Mouse (Mus musculus) embryonic facial prominence, embryonic 14.5 days (tissue): ENCODE results near the gene Bnc2. TPM values are rescaled to one million over a fixed set of nuclear protein-coding genes. Genes with fewer than 3 reads are reported as not detected.

Experiments used
- ATAC-seq: fragments of 200-750 bp; cut with Nextera tagmentation; 2 replicates; pipeline ENCODE4 v1.8.0; 2017; ENCODE audit warnings: low read depth, moderate number of reproducible peaks, moderate TSS enrichment
- DNase-seq: peaks from one replicate; pipeline ENCODE4 v3.0.0-alpha.2; 2015; ENCODE audit warnings: low spot score
- H3K27ac ChIP-seq: fragments of 300-500 bp; sonication (generic); replicated peaks from 2 replicates; pipeline ENCODE4 v1.5.1; 2014; ENCODE audit warnings: low read depth, mild to moderate bottlenecking, low read length, moderate library complexity
- H3K27me3 ChIP-seq: fragments of 300-500 bp; sonication (generic); replicated peaks from 2 replicates; pipeline ENCODE4 v1.6.1; 2014; ENCODE audit warnings: low read length; ENCODE audit not compliant: control insufficient read depth, insufficient read depth
- H3K36me3 ChIP-seq: fragments of 300-500 bp; sonication (generic); 2 replicates; pipeline ENCODE4 v1.6.1; 2014; ENCODE audit warnings: low read length, mixed read lengths; ENCODE audit not compliant: control insufficient read depth, insufficient read depth
- H3K4me1 ChIP-seq: fragments of 300-500 bp; sonication (generic); 2 replicates; pipeline ENCODE4 v1.6.1; 2014; ENCODE audit warnings: antibody characterized with exemption, low read length; ENCODE audit not compliant: control insufficient read depth, insufficient read depth
- H3K4me2 ChIP-seq: fragments of 300-500 bp; sonication (generic); 2 replicates; pipeline ENCODE4 v1.6.1; 2014; ENCODE audit warnings: low read depth, mild to moderate bottlenecking, low read length, moderate library complexity, mixed read lengths
- H3K4me3 ChIP-seq: fragments of 300-500 bp; sonication (generic); 2 replicates; pipeline ENCODE4 v1.5.1; 2014; ENCODE audit warnings: low read depth, mild to moderate bottlenecking, low read length
- H3K9ac ChIP-seq: fragments of 300-500 bp; sonication (generic); 2 replicates; pipeline ENCODE4 v1.6.1; 2014; ENCODE audit warnings: low read depth, mild to moderate bottlenecking, low read length, moderate library complexity, mixed read lengths
- H3K9me3 ChIP-seq: fragments of 300-500 bp; sonication (generic); 2 replicates; pipeline ENCODE4 v1.6.1; 2016; ENCODE audit warnings: low read length; ENCODE audit not compliant: control insufficient read depth
- WGBS: fragments of 180-500 bp; shearing (Covaris S2); extraction: QIAGEN DNeasy Blood & Tissue Kit; methylation state at CpG from one replicate; pipeline ENCODE4 v1.1.7; 2014; 5-methylcytosine and 5-hydroxymethylcytosine counted together
- polyA plus RNA-seq: library from polyadenylated mRNA; unstranded; fragments of >200 nt; fragmentation: Nextera tagmentation; extraction: Ambion mirVana; gene quantifications from 2 replicates; pipeline ENCODE4 v1.2.1, GENCODE M21; 2014

Bnc2 gene
- polyA plus RNA-seq, 1 experiment from 2014 or later, result 23.9 TPM

DNA sequence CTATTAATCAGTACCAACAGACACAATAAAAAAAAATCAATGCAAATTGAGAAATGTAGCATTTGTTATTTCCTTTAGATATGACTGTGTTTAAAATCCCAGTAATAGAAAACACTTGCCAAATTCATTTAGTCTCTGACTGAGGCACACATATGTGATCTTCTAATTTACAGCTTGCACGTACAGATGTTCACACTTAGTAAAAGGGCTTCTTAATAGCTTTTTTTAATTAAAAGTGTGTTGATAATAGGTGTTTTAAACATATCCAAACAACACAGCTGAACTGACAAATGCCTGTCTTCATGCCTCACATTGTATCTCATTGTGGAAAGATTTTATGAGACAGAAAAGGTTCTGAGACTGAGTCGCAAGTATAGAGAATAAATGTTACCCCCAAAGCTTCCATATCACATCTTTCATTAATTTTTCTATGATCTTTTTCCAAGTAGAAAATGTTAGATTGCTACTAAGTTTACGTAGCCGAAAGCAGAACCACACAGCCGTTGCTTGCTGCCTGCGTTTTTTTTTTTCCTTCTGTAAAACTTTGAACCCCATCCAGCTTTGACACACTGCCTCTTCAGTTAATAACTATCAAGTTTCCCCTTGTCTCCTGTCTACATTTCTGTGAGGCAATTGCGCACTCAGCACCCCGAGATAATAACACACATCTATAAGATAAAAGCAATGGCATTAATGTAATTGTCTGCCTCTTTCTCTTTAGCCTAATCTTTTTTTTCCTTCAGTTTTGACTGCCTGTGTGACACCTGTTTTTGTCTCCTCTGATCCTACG is 271.5 kb downstream of the Bnc2 start:
- Histone ChIP-seq H3K4me3 (no peak overlapping the region), H3K27me3 (no peaks in the 10 kb centered on the region), H3K4me2 (peak overlapping the region; percentile 16), H3K4me1 (peaks cover 28% of the 10 kb centered on the region), H3K36me3 (no peaks in the 10 kb centered on the region), H3K9me3 (no peaks in the 10 kb centered on the region), H3K27ac (no peak overlapping the region), H3K9ac (no peak overlapping the region)
- 20% methylated on average over 9 of the region's 9 CpGs for WGBS
- DNase-seq, result peak; percentile 75
- 0 out of 2 replicates have a peak, but pooled peaks have one; percentile 18 for ATAC-seq

DNA sequence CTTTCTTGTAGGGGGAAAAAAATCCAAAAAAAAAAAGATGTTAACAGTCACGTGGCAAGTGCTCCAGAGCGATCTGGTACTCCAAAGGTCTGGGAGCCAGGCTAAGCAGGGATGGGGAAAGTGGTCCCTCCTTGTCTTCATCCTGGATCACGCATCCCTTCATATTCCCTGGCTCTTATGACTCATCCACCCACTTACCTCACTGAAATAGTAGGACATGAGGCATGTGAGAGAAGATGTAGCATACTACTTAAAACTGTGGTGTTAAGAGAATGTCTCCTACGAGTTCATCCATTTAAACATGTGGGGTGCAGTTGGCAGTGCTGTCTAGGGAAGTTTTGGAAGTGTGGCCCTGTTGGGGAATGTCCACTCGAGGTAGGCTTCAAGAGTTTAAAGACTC is 286.1 kb downstream of the Bnc2 start:
- no peaks in the 10 kb centered on the region for H3K9me3 ChIP-seq
- H3K36me3 ChIP-seq, result peaks cover 24% of the 10 kb centered on the region
- H3K4me3 ChIP-seq, result no peak overlapping the region
- 83% methylated on average over 5 of the region's 5 CpGs for WGBS
- no peak overlapping the region for H3K4me2 ChIP-seq
- no peak overlapping the region for H3K9ac ChIP-seq
- H3K27me3 ChIP-seq, result no peaks in the 10 kb centered on the region
- DNase-seq, result no peak
- no peak for ATAC-seq
- H3K27ac ChIP-seq, result no peak overlapping the region
- H3K4me1 ChIP-seq, result no peaks in the 10 kb centered on the region

GRCm38 (mm10) chr4:84385156-84385555 is 289.9 kb downstream of the Bnc2 start:
- no peaks in the 10 kb centered on the region for H3K27me3 ChIP-seq
- no peak overlapping the region for H3K9ac ChIP-seq
- peaks cover 3% of the 10 kb centered on the region for H3K4me1 ChIP-seq
- no peak overlapping the region for H3K4me3 ChIP-seq
- no peak overlapping the region for H3K4me2 ChIP-seq
- DNase-seq (peak; percentile 64), ATAC-seq (no peak)
- peaks cover 16% of the 10 kb centered on the region for H3K36me3 ChIP-seq
- no peaks in the 10 kb centered on the region for H3K9me3 ChIP-seq
- no peak overlapping the region; the same call in 1 of the 2 replicates for H3K27ac ChIP-seq
- 77% methylated on average over 1 of the region's 1 CpGs for WGBS

GRCm38 (mm10) chr4:84379289-84379688 is 295.8 kb downstream of the Bnc2 start:
- H3K9ac ChIP-seq, result no peak overlapping the region
- DNase-seq (no peak), ATAC-seq (no peak)
- H3K27me3 ChIP-seq, result no peaks in the 10 kb centered on the region
- H3K4me1 ChIP-seq, result peaks cover 3% of the 10 kb centered on the region
- no peaks in the 10 kb centered on the region for H3K36me3 ChIP-seq
- H3K27ac ChIP-seq, result no peak overlapping the region
- 78% methylated on average over 6 of the region's 6 CpGs for WGBS
- no peak overlapping the region for H3K4me3 ChIP-seq
- no peak overlapping the region for H3K4me2 ChIP-seq
- H3K9me3 ChIP-seq, result no peaks in the 10 kb centered on the region

GRCm38 (mm10) chr4:84377513-84377912 is 297.6 kb downstream of the Bnc2 start:
- no peak overlapping the region for H3K9ac ChIP-seq
- H3K4me2 ChIP-seq, result no peak overlapping the region
- peaks cover 3% of the 10 kb centered on the region for H3K4me1 ChIP-seq
- no peak overlapping the region for H3K4me3 ChIP-seq
- WGBS, result 81% methylated on average over 5 of the region's 5 CpGs
- no peaks in the 10 kb centered on the region for H3K9me3 ChIP-seq
- no peaks in the 10 kb centered on the region for H3K27me3 ChIP-seq
- ATAC-seq, result no peak
- DNase-seq, result no peak
- H3K27ac ChIP-seq, result no peak overlapping the region
- no peaks in the 10 kb centered on the region for H3K36me3 ChIP-seq

- ATAC-seq (peak; percentile 62), DNase-seq (peak; percentile 91)
- no peak overlapping the region for H3K4me3 ChIP-seq
- no peaks in the 10 kb centered on the region for H3K9me3 ChIP-seq
- H3K36me3 ChIP-seq, result no peaks in the 10 kb centered on the region
- peak overlapping the region; percentile 13; the same call in 1 of the 2 replicates for H3K4me2 ChIP-seq
- peaks cover 38% of the 10 kb centered on the region for H3K4me1 ChIP-seq
- H3K9ac ChIP-seq, result no peak overlapping the region
- H3K27ac ChIP-seq, result peak overlapping the region; percentile 66
- no peaks in the 10 kb centered on the region; the same call in 1 of the 2 replicates for H3K27me3 ChIP-seq
- WGBS, result 10% methylated on average over 8 of the region's 8 CpGs
These were observed 312.7 kb downstream of the Bnc2 start for GRCm38 (mm10) chr4:84362337-84362823.

- WGBS, result 44% methylated on average over 5 of the region's 5 CpGs
- peaks cover 49% of the 10 kb centered on the region for H3K4me1 ChIP-seq
These were observed 313.9 kb downstream of the Bnc2 start for GRCm38 (mm10) chr4:84361165-84361564.

GRCm38 (mm10) chr4:84359996-84360395 is 315.1 kb downstream of the Bnc2 start:
- WGBS, result 76% methylated on average over 2 of the region's 2 CpGs
- Histone ChIP-seq H3K4me2 (no peak overlapping the region), H3K36me3 (no peaks in the 10 kb centered on the region), H3K9me3 (no peaks in the 10 kb centered on the region), H3K4me1 (peaks cover 49% of the 10 kb centered on the region), H3K27ac (no peak overlapping the region), H3K4me3 (no peak overlapping the region), H3K9ac (no peak overlapping the region), H3K27me3 (no peaks in the 10 kb centered on the region; the same call in 1 of the 2 replicates)
- no peak for DNase-seq
- no peak for ATAC-seq

More at GRCm38 (mm10) chr4:84361165-84361564, 313.9 kb downstream of the Bnc2 start:
- no peaks in the 10 kb centered on the region for H3K9me3 ChIP-seq
- DNase-seq, result peak; percentile 56
- peak overlapping the region; percentile 71 for H3K27ac ChIP-seq
- no peak for ATAC-seq
- H3K9ac ChIP-seq, result no peak overlapping the region
- H3K4me3 ChIP-seq, result no peak overlapping the region
- no peaks in the 10 kb centered on the region; the same call in 1 of the 2 replicates for H3K27me3 ChIP-seq
- H3K4me2 ChIP-seq, result peak overlapping the region; percentile 5; the same call in 1 of the 2 replicates
- no peaks in the 10 kb centered on the region for H3K36me3 ChIP-seq
